Mouse (Mus musculus) cortical plate, adult 2 months (tissue): ENCODE measurements at regions not wholly inside any gene's neighbourhood (a gene's known extent, or its start where the extent isn't known, plus 50 kb on each side); places are given as distances from the start of the nearest gene placed in this dataset.

Source experiments
- CTCF ChIP-seq: fragments of 200-500 bp; IDR thresholded peaks from 2 replicates; pipeline ENCODE4 v1.5.1; 2011; ENCODE audit warnings: mild to moderate bottlenecking, control low read depth, low read length; ENCODE audit not compliant: insufficient read depth; ENCODE audit errors: extremely low read depth
- POLR2A ChIP-seq: fragments of 200-500 bp; IDR thresholded peaks from 2 replicates; pipeline ENCODE4 v1.6.1; 2011; ENCODE audit warnings: mild to moderate bottlenecking, low read length, control low read depth; ENCODE audit not compliant: insufficient read depth; ENCODE audit errors: extremely low read depth

DNA sequence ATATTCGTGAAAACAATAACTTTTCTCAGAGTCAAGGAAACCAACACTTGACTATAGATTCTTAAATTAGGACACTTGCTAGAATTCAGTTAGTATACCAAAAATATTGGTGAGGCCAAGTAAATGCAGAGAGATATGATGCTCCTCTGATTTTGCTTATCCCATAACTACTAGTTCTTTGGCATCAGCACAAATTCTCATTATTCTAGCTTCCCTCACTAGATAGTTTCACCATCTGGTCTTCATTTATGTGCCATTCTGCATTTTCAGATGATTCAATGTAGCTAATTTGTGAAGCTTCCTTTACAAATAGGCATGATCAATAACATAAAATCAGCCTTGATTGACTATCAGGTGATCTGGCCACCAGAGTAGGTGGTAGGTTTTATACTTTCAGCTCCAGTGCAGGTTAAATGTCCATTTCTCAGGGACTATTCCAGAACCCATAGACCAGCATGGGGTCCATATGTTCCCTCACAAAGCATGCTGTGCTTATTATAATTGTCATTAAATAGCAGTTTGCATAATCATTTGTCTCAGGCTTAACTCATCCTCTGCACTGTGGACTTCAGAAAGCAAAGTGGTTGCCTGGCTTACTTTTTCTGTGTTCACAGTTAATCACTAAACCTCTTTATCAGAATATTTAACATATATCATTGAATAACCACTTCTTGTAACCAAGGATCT lies 722.6 kb downstream of the Pla2g4a start:
- TF ChIP-seq CTCF: no peak
- TF ChIP-seq POLR2A: no peak
